ENCODE assay signal across 17 mouse cellular contexts in genomic region chr5:111104801-111105200, GRCm38 (mm10).
DNase-seq lines count a peak whose midpoint lies in the region; ATAC-seq and TF ChIP-seq lines count a peak whose summit lies in the region.
"Had no signal": no experiment of that assay in that cellular context is flagged by ENCODE, and none has a peak within 500 bp of the region (broad histone marks: within the 10 kb centered on the region; RNA-seq: fewer than 3 reads in every experiment).

No protein-coding gene starts in this region.

- no peak for TF ChIP-seq CTCF in cerebellum, adult 2 months (IDR thresholded peaks at IDR 0.05; ENCODE audit: borderline replicate concordance, insufficient read depth, low read depth, low read length)
- no peak for TF ChIP-seq CTCF in hindbrain, postnatal 0 days (IDR thresholded peaks at IDR 0.05; ENCODE audit: low read depth)
- TF ChIP-seq CTCF in liver, postnatal 0 days (IDR thresholded peaks at IDR 0.05; ENCODE audit: low read depth): no peak

- no peak overlapping the region for H3K27ac ChIP-seq in cerebellum, adult 2 months (ENCODE audit: insufficient read depth, low read length)
- H3K27ac ChIP-seq in hindbrain, postnatal 0 days: no peak overlapping the region
- H3K27ac ChIP-seq in hindbrain, embryonic 11.5 days (ENCODE audit: low read depth, low read length): no peak overlapping the region
- H3K27ac ChIP-seq in liver, postnatal 0 days (ENCODE audit: low read depth): no peak overlapping the region
- H3K27ac ChIP-seq: forebrain, embryonic 13.5 days; heart, adult 2 months; heart, embryonic 13.5 days; hindbrain, embryonic 14.5 days; midbrain, embryonic 12.5 days had no signal

- no peaks in the 10 kb centered on the region for H3K9me3 ChIP-seq in hindbrain, postnatal 0 days (ENCODE audit: low read length)
- H3K9me3 ChIP-seq in hindbrain, embryonic 11.5 days (ENCODE audit: control insufficient read depth, low read length): no peaks in the 10 kb centered on the region
- H3K9me3 ChIP-seq in liver, postnatal 0 days (ENCODE audit: low read length): no peaks in the 10 kb centered on the region
- H3K9me3 ChIP-seq: forebrain, embryonic 13.5 days; heart, embryonic 13.5 days; midbrain, embryonic 12.5 days had no signal

- H3K4me3 ChIP-seq in cerebellum, adult 2 months (replicated peaks; ENCODE audit: insufficient read depth, low read depth, low read length): no peak overlapping the region
- no peak overlapping the region for H3K4me3 ChIP-seq in hindbrain, postnatal 0 days (ENCODE audit: low read length)
- no peak overlapping the region for H3K4me3 ChIP-seq in hindbrain, embryonic 11.5 days (ENCODE audit: low read depth, low read length)
- H3K4me3 ChIP-seq in liver, postnatal 0 days (ENCODE audit: low read depth, low read length): no peak overlapping the region
- H3K4me3 ChIP-seq: forebrain, embryonic 13.5 days; heart, adult 2 months; heart, embryonic 13.5 days; midbrain, embryonic 12.5 days had no signal

- H3K4me1 ChIP-seq in cerebellum, adult 2 months (ENCODE audit: control insufficient read depth, insufficient read depth, low read length): peaks cover 7% of the 10 kb centered on the region
- peaks cover 10% of the 10 kb centered on the region for H3K4me1 ChIP-seq in hindbrain, postnatal 0 days (ENCODE audit: insufficient read depth, low read length)
- H3K4me1 ChIP-seq in hindbrain, embryonic 11.5 days (replicated peaks; ENCODE audit: control insufficient read depth, insufficient read depth, low read length): no peaks in the 10 kb centered on the region
- no peaks in the 10 kb centered on the region for H3K4me1 ChIP-seq in liver, postnatal 0 days (ENCODE audit: insufficient read depth)

- H3K27me3 ChIP-seq in cerebellum, adult 2 months (ENCODE audit: control insufficient read depth, insufficient read depth, low read length): no peaks in the 10 kb centered on the region
- no peaks in the 10 kb centered on the region for H3K27me3 ChIP-seq in hindbrain, postnatal 0 days (ENCODE audit: insufficient read depth, low read length)
- H3K27me3 ChIP-seq in hindbrain, embryonic 11.5 days (ENCODE audit: control insufficient read depth, insufficient read depth, low read length): no peaks in the 10 kb centered on the region
- H3K27me3 ChIP-seq in liver, postnatal 0 days (ENCODE audit: insufficient read depth, low read length): no peaks in the 10 kb centered on the region
- H3K27me3 ChIP-seq: forebrain, embryonic 13.5 days; midbrain, embryonic 12.5 days had no signal

- no peak for TF ChIP-seq POLR2A in cerebellum, adult 2 months (IDR thresholded peaks at IDR 0.05; ENCODE audit: borderline replicate concordance, insufficient read depth, low read length)

- no peak overlapping the region for H3K9ac ChIP-seq in hindbrain, postnatal 0 days (replicated peaks; ENCODE audit: low read length)
- no peak overlapping the region for H3K9ac ChIP-seq in hindbrain, embryonic 11.5 days (ENCODE audit: low read depth, low read length)
- H3K9ac ChIP-seq in liver, postnatal 0 days (replicated peaks): no peak overlapping the region
- H3K9ac ChIP-seq: forebrain, embryonic 13.5 days; heart, embryonic 13.5 days; hindbrain, embryonic 14.5 days; midbrain, embryonic 12.5 days had no signal

- peaks cover 20% of the 10 kb centered on the region; the same call in 1 of the 2 replicates for H3K36me3 ChIP-seq in hindbrain, postnatal 0 days (ENCODE audit: insufficient read depth, low read length)
- 0 out of 2 replicates have a peak, but pooled peaks cover 4% of the 10 kb centered on the region for H3K36me3 ChIP-seq in hindbrain, embryonic 11.5 days (ENCODE audit: control insufficient read depth, insufficient read depth, low read length)
- H3K36me3 ChIP-seq in liver, postnatal 0 days (replicated peaks; ENCODE audit: insufficient read depth, low read length): no peaks in the 10 kb centered on the region

- no peak overlapping the region for H3K4me2 ChIP-seq in hindbrain, postnatal 0 days (ENCODE audit: low read depth, low read length)
- H3K4me2 ChIP-seq in hindbrain, embryonic 11.5 days (replicated peaks; ENCODE audit: low read depth, low read length): no peak overlapping the region
- no peak overlapping the region for H3K4me2 ChIP-seq in liver, postnatal 0 days (ENCODE audit: low read depth, low read length)
- H3K4me2 ChIP-seq: forebrain, embryonic 13.5 days; heart, embryonic 13.5 days; hindbrain, embryonic 14.5 days; midbrain, embryonic 12.5 days had no signal

- DNase-seq in cerebellum, adult 2 months: peak; percentile 23 to 24
- DNase-seq in cerebellum, adult 9-10 months: no peak
- DNase-seq in hindbrain, postnatal 0 days (ENCODE audit: low spot score): peak; percentile 37
- no peak for DNase-seq in hindbrain, embryonic 11.5 days (ENCODE audit: low spot score)
- DNase-seq in kidney, adult 8-10 months: peak; percentile 67 to 85
- DNase-seq in kidney, postnatal 14 days: peak; percentile 87
- no peak for DNase-seq in liver, postnatal 0 days
- DNase-seq: adrenal gland, postnatal 36 days; gastrocnemius, postnatal 36 days; heart, adult 2 months; heart, postnatal 14 days; lung, postnatal 10 days had no signal

- TF ChIP-seq EP300 in liver, postnatal 0 days (IDR thresholded peaks at IDR 0.05; ENCODE audit: low read depth): no peak

- ATAC-seq in hindbrain, postnatal 0 days: no peak
- no peak for ATAC-seq in hindbrain, embryonic 11.5 days (ENCODE audit: low FRiP score)
- ATAC-seq in liver, postnatal 0 days: no peak
- ATAC-seq: CD4-positive, CD25-positive, alpha-beta regulatory T cell, adult 4 months; forebrain, embryonic 13.5 days had no signal

- WGBS in cerebellum, adult 2 months: 36% methylated on average over 7 of the region's 7 CpGs
- WGBS in hindbrain, postnatal 0 days: 56% methylated on average over 7 of the region's 7 CpGs
- 93% methylated on average over 7 of the region's 7 CpGs for WGBS in hindbrain, embryonic 11.5 days
- 78% methylated on average over 7 of the region's 7 CpGs for WGBS in liver, postnatal 0 days (ENCODE audit: insufficient replicate concordance)

Comparison
In these comparisons a context has a peak if more than half of its experiments do, and no peak if none do; other contexts are left out.
1. DNase-seq: peak in cerebellum, adult 2 months (2 of 2), hindbrain, postnatal 0 days (single experiment), kidney, adult 8-10 months (2 of 2) and kidney, postnatal 14 days (single experiment); none in cerebellum, adult 9-10 months (single experiment), hindbrain, embryonic 11.5 days (single experiment) and liver, postnatal 0 days (single experiment).